Mouse (Mus musculus) neural tube, embryonic 14.5 days (tissue): ENCODE results near the gene Mpped1. TPM values are rescaled to one million over a fixed set of nuclear protein-coding genes. Genes with fewer than 3 reads are reported as not detected.

Experiments used
- ATAC-seq: fragments of 200-750 bp; cut with Nextera tagmentation; 2 replicates; pipeline ENCODE4 v1.8.0; 2017; ENCODE audit warnings: low read depth, mild to moderate bottlenecking, moderate TSS enrichment, moderate library complexity
- H3K27ac ChIP-seq: fragments of 300-500 bp; sonication (generic); 2 replicates; pipeline ENCODE4 v1.5.1; 2014; ENCODE audit warnings: low read depth, mild to moderate bottlenecking, control low read depth, low read length, moderate library complexity, mixed read lengths
- H3K27me3 ChIP-seq: fragments of 300-500 bp; sonication (generic); 2 replicates; pipeline ENCODE4 v1.6.1; 2014; ENCODE audit warnings: low read length; ENCODE audit not compliant: control insufficient read depth, insufficient read depth
- H3K36me3 ChIP-seq: fragments of 300-500 bp; sonication (generic); 2 replicates; pipeline ENCODE4 v1.6.1; 2014; ENCODE audit warnings: low read length, mixed read lengths; ENCODE audit not compliant: control insufficient read depth, insufficient read depth
- H3K4me1 ChIP-seq: fragments of 300-500 bp; sonication (generic); 2 replicates; pipeline ENCODE4 v1.6.1; 2014; ENCODE audit warnings: low read length; ENCODE audit not compliant: control insufficient read depth, insufficient read depth
- H3K4me2 ChIP-seq: fragments of 300-500 bp; sonication (generic); 2 replicates; pipeline ENCODE4 v1.6.1; 2014; ENCODE audit warnings: mild to moderate bottlenecking, low read depth, low read length, control low read depth
- H3K4me3 ChIP-seq: fragments of 300-500 bp; sonication (generic); 2 replicates; pipeline ENCODE4 v1.5.1; 2014; ENCODE audit warnings: low read depth, low read length, control low read depth, mixed read lengths
- H3K9ac ChIP-seq: fragments of 300-500 bp; sonication (generic); replicated peaks from 2 replicates; pipeline ENCODE4 v1.6.1; 2014; ENCODE audit warnings: low read depth, mild to moderate bottlenecking, control low read depth, low read length, mixed read lengths
- H3K9me3 ChIP-seq: fragments of 300-500 bp; sonication (generic); 2 replicates; pipeline ENCODE4 v1.6.1; 2016; ENCODE audit warnings: low read length; ENCODE audit not compliant: control insufficient read depth
- WGBS: fragments of 180-500 bp; shearing (Covaris S2); extraction: QIAGEN DNeasy Blood & Tissue Kit; methylation state at CpG from one replicate; pipeline ENCODE4 v1.1.7; 2014; 5-methylcytosine and 5-hydroxymethylcytosine counted together
- polyA plus RNA-seq: library from polyadenylated mRNA; unstranded; fragments of >200 nt; fragmentation: Nextera tagmentation; extraction: Ambion mirVana; gene quantifications from 2 replicates; pipeline ENCODE4 v1.2.1, GENCODE M21; 2014

Mpped1 gene
- 37.6 and 39.2 TPM in 2 replicates for polyA plus RNA-seq

- no peaks in the 10 kb centered on the region for H3K9me3 ChIP-seq
- H3K4me1 ChIP-seq: peaks cover 8% of the 10 kb centered on the region; the same call in 1 of the 2 replicates
- no peaks in the 10 kb centered on the region for H3K36me3 ChIP-seq
- H3K27me3 ChIP-seq: peaks cover 4% of the 10 kb centered on the region; the same call in 1 of the 2 replicates
- peak within 1 kb of the TSS; percentile 89 for H3K4me2 ChIP-seq
- H3K27ac ChIP-seq: no peak within 1 kb of the TSS
- ATAC-seq: peak; percentile 45
- peak within 1 kb of the TSS; percentile 76 for H3K9ac ChIP-seq
- peak within 1 kb of the TSS; percentile 59 for H3K4me3 ChIP-seq
- 2% methylated on average over 20 of the region's 37 CpGs for WGBS
These were observed at the start of gene Mpped1 for GRCm38 (mm10) chr15:83779387-83779786. Mpped1 (plus strand) TSS chr15:83779467.

GRCm38 (mm10) chr15:83740676-83741422 lies 38.4 kb upstream of the Mpped1 start:
- Histone ChIP-seq H3K27me3 (no peaks in the 10 kb centered on the region), H3K4me2 (no peak overlapping the region)
- no peak for ATAC-seq

GRCm38 (mm10) chr15:83742018-83742417 lies 37.2 kb upstream of the Mpped1 start:
- Histone ChIP-seq H3K27ac (no peak overlapping the region), H3K9me3 (no peaks in the 10 kb centered on the region), H3K4me2 (no peak overlapping the region), H3K36me3 (no peaks in the 10 kb centered on the region), H3K4me1 (peaks cover 4% of the 10 kb centered on the region; the same call in 1 of the 2 replicates), H3K9ac (no peak overlapping the region), H3K4me3 (no peak overlapping the region), H3K27me3 (no peaks in the 10 kb centered on the region)
- WGBS: 94% methylated on average over 1 of the region's 1 CpGs
- no peak for ATAC-seq

More at GRCm38 (mm10) chr15:83740676-83741422, 38.4 kb upstream of the Mpped1 start:
- Histone ChIP-seq H3K36me3 (no peaks in the 10 kb centered on the region), H3K9me3 (no peaks in the 10 kb centered on the region), H3K27ac (no peak overlapping the region), H3K9ac (no peak overlapping the region), H3K4me3 (no peak overlapping the region), H3K4me1 (peaks cover 4% of the 10 kb centered on the region; the same call in 1 of the 2 replicates)
- 39% methylated on average over 21 of the region's 21 CpGs for WGBS

- WGBS: 70% methylated on average over 16 of the region's 16 CpGs
- peaks cover 2% of the 10 kb centered on the region; the same call in 1 of the 2 replicates for H3K4me1 ChIP-seq
- H3K4me2 ChIP-seq: no peak overlapping the region
- H3K9me3 ChIP-seq: no peaks in the 10 kb centered on the region
- H3K9ac ChIP-seq: no peak overlapping the region
- no peak for ATAC-seq
- H3K36me3 ChIP-seq: no peaks in the 10 kb centered on the region
- no peaks in the 10 kb centered on the region for H3K27me3 ChIP-seq
- H3K27ac ChIP-seq: no peak overlapping the region
- no peak overlapping the region for H3K4me3 ChIP-seq
These were observed 33.0 kb upstream of the Mpped1 start for GRCm38 (mm10) chr15:83746311-83746710.

- Histone ChIP-seq H3K27ac (no peak overlapping the region), H3K4me2 (no peak overlapping the region), H3K9me3 (no peaks in the 10 kb centered on the region), H3K4me1 (no peaks in the 10 kb centered on the region), H3K9ac (no peak overlapping the region), H3K4me3 (no peak overlapping the region), H3K27me3 (no peaks in the 10 kb centered on the region), H3K36me3 (no peaks in the 10 kb centered on the region)
- WGBS: 74% methylated on average over 6 of the region's 6 CpGs
- no peak for ATAC-seq
These were observed 30.3 kb upstream of the Mpped1 start for GRCm38 (mm10) chr15:83748986-83749385.

- Histone ChIP-seq H3K27me3 (no peaks in the 10 kb centered on the region), H3K9me3 (no peaks in the 10 kb centered on the region), H3K27ac (no peak overlapping the region), H3K9ac (no peak overlapping the region), H3K36me3 (no peaks in the 10 kb centered on the region), H3K4me1 (no peaks in the 10 kb centered on the region), H3K4me3 (no peak overlapping the region), H3K4me2 (no peak overlapping the region)
- ATAC-seq: no peak
- 55% methylated on average over 8 of the region's 9 CpGs for WGBS
These were observed 29.8 kb upstream of the Mpped1 start for GRCm38 (mm10) chr15:83749436-83749835.

- H3K27me3 ChIP-seq: no peaks in the 10 kb centered on the region
These were observed 22.5 kb upstream of the Mpped1 start for GRCm38 (mm10) chr15:83756742-83757141.

GRCm38 (mm10) chr15:83758958-83759357 lies 20.3 kb upstream of the Mpped1 start:
- H3K27me3 ChIP-seq: no peaks in the 10 kb centered on the region
- H3K27ac ChIP-seq: no peak overlapping the region
- ATAC-seq: no peak
- H3K9ac ChIP-seq: no peak overlapping the region
- 9% methylated on average over 4 of the region's 4 CpGs for WGBS
- no peaks in the 10 kb centered on the region for H3K36me3 ChIP-seq
- no peak overlapping the region for H3K4me3 ChIP-seq
- no peak overlapping the region for H3K4me2 ChIP-seq
- no peaks in the 10 kb centered on the region for H3K9me3 ChIP-seq
- H3K4me1 ChIP-seq: no peaks in the 10 kb centered on the region

More at GRCm38 (mm10) chr15:83756742-83757141, 22.5 kb upstream of the Mpped1 start:
- Histone ChIP-seq H3K27ac (no peak overlapping the region), H3K9ac (no peak overlapping the region), H3K4me3 (no peak overlapping the region), H3K9me3 (no peaks in the 10 kb centered on the region), H3K4me1 (no peaks in the 10 kb centered on the region), H3K36me3 (no peaks in the 10 kb centered on the region), H3K4me2 (no peak overlapping the region)
- 29% methylated on average over 9 of the region's 9 CpGs for WGBS
- ATAC-seq: no peak

GRCm38 (mm10) chr15:83760683-83761082 lies 18.6 kb upstream of the Mpped1 start:
- Histone ChIP-seq H3K9ac (no peak overlapping the region), H3K4me3 (no peak overlapping the region), H3K4me2 (no peak overlapping the region), H3K4me1 (no peaks in the 10 kb centered on the region; the same call in 1 of the 2 replicates), H3K27me3 (no peaks in the 10 kb centered on the region), H3K27ac (no peak overlapping the region), H3K9me3 (no peaks in the 10 kb centered on the region), H3K36me3 (no peaks in the 10 kb centered on the region)
- 9% methylated on average over 10 of the region's 10 CpGs for WGBS
- peak; percentile 44; the same call in 1 of the 2 replicates for ATAC-seq
